Mouse (Mus musculus): Measurements from ENCODE around the gene Ndufs6. TPM values are rescaled to one million over a fixed set of nuclear protein-coding genes. Genes with fewer than 3 reads are reported as not detected.

Gene Ndufs6
- total RNA-seq, 4 experiments from 2014 or later: 192 to 206 (median 194) TPM

DNA sequence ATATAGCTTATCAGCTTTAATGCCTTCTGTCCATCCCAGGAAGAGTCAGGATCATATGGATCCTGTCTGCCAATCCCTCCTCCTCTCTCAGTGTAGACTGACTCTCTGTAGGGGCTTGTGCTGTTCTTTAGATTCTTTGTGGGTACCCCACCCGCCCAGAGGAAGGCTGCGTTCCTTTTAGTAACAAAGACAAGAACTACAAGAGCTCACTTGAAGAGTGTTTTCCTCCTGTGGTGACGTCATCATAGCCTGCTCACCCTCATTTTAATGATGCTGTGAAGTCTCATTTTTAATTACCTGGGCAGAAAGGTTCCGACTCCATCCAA, 22.3 kb downstream of the Ndufs6 start:
- no peak for DNase-seq (ENCODE audit: low spot score in 2 of 2)

DNA sequence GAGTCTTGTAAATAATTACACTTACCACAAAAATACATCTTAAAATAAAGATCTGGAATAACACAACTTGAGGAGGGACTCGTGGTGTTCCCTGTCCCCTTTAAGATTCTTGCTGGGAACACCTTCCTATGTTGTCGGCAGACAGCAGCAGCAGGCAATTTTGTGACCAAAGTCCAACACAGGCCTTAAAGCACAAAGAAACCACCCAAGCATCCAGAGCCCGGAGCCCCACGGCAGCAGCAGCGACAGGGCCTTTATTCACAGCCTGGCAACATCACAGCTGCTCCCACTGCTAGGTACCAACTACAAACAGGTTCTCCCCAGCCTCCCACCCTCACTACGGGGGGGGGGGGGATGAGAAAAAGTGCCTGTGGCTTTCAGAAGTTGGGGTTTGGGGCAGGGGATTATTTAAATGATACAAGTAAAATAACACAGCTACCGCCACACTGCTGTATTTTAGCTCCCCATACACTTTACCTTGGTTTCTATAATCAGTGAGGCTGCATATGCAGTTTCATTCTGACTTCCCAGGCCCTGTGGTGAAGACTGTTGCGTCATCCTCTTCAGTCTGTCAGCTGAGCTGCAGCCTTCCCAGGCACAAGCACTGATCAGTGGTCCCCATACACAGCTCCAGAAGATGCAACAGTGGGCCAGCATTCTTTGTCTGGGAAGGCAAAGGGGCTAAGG, 22.8 kb downstream of the Ndufs6 start:
- DNase-seq (ENCODE audit: low spot score in 2 of 2): no peak

DNA sequence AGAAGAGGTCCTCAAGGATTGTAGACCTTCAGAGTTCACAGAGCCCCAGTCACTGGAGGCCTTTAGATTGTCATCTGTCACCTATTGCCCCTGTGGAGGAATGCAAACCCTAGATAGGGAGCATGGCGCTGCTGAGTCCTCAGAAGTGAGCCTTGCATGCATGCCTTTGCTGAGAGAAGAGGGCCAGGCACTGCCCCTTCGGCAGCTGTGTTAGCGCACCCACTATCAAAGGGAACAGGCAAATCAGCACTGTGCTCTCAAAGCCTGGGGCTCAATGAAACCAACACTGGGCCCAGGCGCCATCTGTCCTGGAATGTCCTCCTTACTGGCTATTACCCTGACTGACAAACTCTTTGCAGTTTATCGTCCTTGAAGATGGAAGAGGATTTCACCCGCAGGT, 23.6 kb downstream of the Ndufs6 start:
- DNase-seq (ENCODE audit: low spot score in 2 of 2): no peak

DNA sequence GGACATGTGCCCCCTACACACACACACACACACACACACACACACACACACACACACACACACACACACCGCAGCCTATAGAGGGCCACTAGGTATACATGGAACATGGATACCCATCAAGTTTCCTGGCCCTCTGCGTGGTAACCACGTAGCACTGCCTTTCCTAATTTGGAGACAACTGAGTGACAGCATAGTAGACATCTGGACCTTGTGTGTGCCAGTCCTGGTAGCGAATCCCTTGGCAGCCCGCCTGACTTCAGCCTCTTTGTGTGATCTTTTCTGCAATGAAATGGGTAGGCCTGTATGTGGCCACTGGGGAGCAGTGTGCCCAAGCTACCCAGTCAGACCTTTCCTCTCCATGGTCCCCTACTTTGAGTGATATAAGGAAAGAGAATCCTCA, 29.0 kb downstream of the Ndufs6 start:
- no peak for DNase-seq (ENCODE audit: low spot score in 2 of 2)

DNA sequence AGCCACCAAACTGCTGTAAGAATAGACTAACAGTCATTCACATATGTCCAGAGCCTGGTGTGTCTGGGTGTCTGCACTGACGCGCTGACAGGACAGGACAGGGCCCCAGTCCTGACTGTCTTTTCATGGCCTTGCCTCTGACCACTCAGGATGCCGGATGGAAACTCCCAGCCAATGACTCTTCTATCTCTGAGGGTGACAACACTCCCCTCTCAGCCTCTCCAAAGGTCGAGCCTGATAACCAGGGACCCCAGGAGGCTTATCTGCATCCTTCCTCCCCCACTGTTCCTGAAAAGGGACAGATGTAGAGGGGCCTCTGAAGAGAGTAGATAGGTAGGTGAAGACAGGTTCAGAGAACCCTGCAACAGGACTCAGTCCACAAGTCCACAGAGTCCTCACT, 29.6 kb downstream of the Ndufs6 start:
- no peak for DNase-seq (ENCODE audit: low spot score in 2 of 2)

DNA sequence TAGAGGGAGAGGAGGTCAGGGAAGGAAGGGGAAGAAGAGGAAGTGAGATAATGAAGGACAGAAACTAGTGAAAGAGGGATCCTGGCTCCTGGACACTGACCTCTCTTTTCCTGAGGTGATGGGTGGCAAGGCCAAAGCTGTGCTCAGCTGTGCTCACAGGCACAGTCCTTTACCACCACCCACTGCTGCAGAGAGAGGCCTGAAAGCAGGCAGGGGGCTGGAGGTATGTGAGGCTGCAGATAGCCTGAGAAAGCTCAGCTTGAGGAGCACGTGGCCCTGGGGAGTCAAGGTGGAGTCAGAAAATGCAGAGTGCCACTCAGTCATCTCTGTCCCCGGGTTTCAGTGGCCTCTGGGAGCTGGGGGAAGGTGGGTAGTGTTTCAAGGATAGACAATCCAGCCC, 37.2 kb downstream of the Ndufs6 start:
- no peak for DNase-seq (ENCODE audit: low spot score in 2 of 2)

DNA sequence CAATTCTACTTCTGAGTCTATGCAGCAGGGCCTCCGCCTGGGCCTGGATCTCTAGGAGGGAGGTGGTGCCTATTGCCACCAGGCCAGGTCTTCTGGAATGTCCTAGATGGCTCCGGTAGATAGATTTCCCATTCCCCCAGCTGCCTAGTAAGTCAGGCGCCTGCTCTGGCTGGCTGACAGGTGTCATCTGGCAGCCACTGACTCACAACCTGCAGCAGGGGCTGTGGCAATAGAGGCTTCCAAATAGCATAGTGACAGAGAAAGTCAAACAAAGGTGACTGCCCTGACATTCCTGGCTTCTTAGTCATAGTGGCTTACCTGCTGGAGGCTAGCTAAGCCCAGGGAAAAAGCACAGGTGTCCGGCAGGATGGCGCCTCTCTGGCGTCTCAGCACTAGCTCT, 38.1 kb downstream of the Ndufs6 start:
- DNase-seq (ENCODE audit: low spot score in 2 of 2): no peak

DNA sequence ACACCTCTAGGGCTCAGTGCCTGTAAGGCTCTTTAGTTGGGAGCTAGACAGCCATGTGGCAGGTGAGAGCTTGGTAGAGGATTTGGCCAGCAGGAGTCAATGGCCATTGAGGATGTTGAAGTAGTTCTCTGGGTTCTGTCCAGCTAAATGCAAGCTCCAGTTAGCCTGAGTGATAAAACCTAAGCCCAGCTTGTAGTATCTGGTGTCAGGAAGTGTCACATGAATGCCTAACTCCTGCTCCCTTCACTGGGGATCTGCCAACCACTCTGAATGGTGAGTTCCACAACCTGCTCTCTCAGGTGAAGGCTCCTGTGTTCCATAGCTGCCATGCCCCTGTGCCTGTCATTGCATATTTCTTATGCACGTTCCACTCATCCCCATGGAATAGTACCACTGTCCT, 44.8 kb downstream of the Ndufs6 start:
- DNase-seq (ENCODE audit: low spot score in 2 of 2): no peak

DNA sequence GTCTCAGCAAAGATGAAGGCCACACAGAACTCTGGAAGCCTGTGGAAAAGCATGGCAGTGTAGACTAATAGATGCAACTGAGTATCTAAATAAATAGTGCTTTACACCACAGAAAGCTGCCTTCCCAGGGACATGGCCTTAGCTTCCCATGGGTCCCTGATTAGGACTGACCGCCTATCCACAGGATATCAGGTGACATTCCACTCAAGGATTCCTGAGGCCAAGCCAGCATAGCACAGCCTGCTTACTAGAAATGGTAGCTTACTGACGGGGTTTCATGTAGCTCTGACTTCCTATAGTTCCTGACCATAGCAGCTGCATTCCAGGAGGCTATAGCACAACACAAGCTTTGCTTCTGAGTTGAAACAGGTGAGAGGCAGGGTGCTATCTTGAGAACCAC, 45.9 kb downstream of the Ndufs6 start:
- no peak for DNase-seq (ENCODE audit: low spot score in 2 of 2)

DNA sequence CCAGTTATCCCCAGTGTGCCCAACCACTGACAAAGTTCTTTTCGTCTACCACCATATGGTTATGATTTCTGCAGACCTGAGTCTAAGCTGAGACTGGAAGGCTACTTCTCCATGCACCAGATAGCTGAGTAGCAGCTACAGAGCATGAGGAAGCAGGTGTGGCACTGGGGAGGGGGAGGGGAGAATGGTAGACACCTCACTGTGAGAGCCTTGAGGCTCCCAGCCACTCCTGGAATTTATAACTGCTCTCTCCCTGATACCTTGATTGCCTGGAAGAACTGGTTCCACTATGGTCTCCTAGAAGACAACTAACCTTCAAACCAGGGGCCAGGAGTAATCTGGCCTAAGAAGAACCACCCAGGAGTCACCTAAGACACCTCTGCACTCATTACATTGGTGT, 49.1 kb downstream of the Ndufs6 start:
- no peak for DNase-seq (ENCODE audit: low spot score in 2 of 2)

DNA sequence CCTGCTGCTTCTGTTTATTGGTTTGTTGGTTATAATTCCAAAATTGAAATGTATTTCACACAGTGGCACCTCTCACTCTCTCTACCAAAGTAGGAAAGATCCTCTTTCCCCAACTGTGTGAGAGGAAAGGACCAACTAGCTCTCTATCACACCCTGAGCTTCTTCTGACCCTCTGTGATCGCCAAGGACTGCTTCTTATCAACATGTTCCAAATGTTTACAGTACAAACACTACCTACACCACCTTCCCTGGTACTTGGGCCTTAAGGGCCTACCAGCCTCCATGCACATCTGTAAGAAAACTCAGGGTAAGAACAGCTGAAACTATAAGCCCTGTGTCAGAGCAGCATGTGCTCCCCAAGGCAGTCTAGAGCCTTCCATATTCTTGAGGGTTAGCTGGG, 50.5 kb downstream of the Ndufs6 start:
- DNase-seq (ENCODE audit: low spot score in 2 of 2): no peak

DNA sequence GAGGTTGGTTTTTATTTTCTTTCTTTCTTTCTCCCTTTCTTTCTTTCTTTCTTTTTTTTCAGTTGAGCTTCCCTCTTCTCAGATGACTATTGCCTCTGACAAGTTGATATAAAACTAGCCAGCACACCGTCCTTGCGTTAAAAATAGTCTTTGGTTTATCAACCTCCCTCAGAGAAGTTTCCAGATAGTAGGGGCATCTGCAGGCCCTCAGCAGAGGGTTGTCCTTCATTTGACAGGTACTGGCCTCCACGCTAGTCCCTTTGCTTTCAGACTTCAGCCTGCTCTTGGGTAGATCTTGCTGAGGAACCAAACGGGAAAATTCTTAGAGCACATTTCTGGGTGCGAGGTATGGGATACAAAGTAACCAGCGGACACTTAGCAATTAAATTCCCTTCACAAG, 51.0 kb downstream of the Ndufs6 start:
- no peak for DNase-seq (ENCODE audit: low spot score in 2 of 2)

DNA sequence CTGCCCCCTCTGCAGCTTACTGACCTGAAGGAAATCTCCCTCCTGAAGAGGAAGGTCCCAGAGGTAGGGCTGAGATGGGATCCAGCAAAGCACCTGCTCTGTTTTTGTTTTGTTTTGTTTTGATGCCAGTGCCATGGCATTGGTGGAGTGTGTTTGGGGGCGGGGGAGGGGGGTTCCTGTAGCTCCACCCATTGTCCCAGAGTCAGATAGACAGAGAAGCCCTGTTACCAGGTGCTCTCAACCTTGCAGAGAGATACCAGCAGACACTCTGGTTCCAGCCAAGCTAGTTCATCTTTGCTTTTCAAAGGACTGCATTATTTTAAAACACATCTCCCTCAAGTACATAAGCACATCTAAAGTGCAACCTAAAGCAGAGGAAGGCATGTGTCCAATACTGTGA, 54.8 kb downstream of the Ndufs6 start:
- DNase-seq (ENCODE audit: low spot score in 2 of 2): no peak

DNA sequence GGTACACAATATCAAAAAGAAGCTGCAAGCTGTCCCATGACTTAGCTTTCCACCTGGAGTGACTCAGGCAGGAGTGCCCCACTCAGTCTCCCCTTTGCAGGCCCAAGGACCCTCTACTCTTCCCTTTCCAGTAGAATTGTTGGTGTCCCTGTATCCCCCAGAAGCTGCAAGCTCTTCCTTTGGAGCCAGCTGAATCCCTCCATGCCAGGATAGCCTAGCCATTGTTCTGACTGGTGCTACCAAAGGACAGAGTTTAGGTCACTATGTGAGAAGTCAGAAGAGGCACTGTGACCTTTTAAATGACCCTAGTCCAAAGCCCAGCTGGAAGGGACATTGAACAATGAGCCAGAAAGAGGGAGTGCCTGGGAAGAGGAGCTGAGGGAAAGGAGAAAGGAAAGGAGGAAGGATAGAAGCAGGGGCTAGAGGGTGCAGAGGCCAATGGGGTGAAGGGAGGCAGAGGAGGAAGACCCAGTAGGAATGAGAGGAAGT, 55.5 kb downstream of the Ndufs6 start:
- no peak for DNase-seq (ENCODE audit: low spot score in 2 of 2)

DNA sequence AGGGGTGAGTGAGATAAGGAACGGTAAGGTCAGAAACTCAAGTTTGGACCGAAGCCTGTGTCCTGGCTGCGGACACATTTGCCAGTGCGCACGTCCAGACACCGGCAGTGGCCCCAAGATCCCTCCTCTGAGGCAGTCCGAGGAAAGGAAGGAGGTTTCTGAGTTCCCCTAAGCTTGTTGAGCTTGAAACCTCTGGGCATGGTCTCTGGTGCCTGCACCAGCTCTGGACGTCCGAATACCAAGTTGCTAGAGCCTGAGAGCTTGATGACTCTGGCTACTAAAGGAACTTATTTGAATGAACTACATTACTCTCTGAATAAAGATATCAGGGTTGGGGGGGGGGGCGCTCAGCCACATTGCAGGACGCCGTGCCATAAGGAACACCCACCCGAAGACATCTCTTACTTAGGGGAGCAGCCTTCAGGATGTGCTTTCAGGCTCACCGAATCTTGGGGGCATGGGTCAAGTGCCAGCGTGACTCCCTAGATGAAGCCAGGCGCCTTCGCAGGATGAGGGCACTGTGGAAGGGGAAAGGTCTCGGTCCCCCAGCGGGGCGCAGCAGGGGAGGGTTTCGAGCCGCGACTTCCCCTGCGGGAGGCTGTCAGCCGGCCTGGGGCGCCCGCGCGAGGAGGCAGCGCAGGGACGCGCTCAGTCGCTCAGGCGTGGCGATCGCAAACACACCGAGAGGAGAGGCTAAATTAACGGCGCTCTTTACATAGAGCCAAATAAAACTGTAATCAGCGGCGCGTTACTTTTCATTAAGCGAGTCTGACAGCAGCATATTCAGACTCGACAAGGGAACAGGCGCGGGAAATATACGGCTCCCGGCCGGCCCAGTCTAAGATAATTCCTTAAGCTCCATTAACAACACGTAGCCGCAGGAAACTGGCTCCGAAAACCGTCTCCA, 56.8 kb downstream of the Ndufs6 start:
- DNase-seq (ENCODE audit: low spot score in 2 of 2): no peak

DNA sequence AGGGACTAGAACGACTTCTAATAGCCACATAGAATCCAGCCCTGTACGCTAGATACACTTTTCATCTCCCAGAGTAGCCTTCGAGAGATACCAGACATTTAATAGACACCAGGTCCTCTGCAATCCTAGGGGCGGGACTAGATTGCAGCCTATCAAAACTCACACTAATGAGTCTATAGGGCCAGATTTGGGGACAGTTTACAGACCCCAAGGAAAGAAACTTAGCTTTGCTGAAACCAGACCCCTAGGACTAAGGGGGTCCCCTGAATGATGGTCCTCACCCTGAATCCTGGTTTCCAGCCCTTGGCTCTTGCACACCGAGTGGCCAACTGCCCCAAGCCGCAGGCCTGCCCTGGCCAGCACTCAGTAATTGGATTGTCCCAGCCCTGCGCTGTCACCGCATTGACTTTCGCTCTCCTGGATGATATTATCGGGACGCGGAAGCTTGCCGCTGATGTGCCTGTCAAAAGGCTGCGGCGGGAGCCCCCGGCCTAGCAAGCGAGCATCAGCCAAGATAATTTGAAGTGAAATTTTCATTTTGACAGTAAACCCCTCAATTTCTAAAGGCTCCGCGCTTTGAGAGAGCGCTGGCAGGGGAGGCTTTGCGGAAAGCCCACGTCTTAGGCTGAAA, 57.8 kb downstream of the Ndufs6 start:
- no peak for DNase-seq (ENCODE audit: low spot score in 2 of 2)

DNA sequence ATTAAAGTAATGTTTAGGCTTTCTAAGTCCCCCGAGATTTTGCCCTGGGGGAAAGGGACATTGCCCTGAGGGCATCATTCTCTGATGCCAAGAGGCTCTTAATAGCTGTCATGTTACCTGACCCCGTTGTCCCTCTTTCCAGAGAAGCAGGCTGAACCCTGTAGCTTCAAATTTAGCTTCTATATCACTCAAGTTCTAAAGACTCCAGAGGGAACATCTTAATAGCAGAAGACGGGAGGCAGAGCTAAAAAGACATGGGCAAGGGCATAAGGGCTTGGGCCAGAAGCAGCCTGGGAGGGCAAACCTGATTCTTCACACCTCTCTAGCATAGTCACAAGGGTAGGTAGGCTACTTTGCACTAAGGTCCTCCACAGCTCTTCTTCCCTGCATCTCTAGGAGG, 58.5 kb downstream of the Ndufs6 start:
- no peak for DNase-seq (ENCODE audit: low spot score in 2 of 2)

Other genes starting within 250 kb of the Ndufs6 start
- gene Irx4, start 68.1 kb downstream of the Ndufs6 start, total RNA-seq (2022): not detected
- 10 to 100 TPM; 33.1 to 38.6 (median 34.6) TPM for gene Mrpl36, start within 50 bp of the Ndufs6 start, total RNA-seq (2022)
- gene Lpcat1, start 138.7 kb upstream of the Ndufs6 start, total RNA-seq (2022): 10 to 100 TPM; 41.8 to 46.2 (median 44.9) TPM
- under 1 TPM; 0.13 to 0.21 (median 0.15) TPM for gene Slc6a3, start 208.2 kb upstream of the Ndufs6 start, total RNA-seq (2022)